Mouse (Mus musculus): ENCODE data around the gene Poldip2. TPM values are rescaled to one million over a fixed set of nuclear protein-coding genes. Genes with fewer than 3 reads are reported as not detected.

Poldip2 gene
- polyA plus RNA-seq, 1 experiment from 2014 or later = 160 TPM

DNA sequence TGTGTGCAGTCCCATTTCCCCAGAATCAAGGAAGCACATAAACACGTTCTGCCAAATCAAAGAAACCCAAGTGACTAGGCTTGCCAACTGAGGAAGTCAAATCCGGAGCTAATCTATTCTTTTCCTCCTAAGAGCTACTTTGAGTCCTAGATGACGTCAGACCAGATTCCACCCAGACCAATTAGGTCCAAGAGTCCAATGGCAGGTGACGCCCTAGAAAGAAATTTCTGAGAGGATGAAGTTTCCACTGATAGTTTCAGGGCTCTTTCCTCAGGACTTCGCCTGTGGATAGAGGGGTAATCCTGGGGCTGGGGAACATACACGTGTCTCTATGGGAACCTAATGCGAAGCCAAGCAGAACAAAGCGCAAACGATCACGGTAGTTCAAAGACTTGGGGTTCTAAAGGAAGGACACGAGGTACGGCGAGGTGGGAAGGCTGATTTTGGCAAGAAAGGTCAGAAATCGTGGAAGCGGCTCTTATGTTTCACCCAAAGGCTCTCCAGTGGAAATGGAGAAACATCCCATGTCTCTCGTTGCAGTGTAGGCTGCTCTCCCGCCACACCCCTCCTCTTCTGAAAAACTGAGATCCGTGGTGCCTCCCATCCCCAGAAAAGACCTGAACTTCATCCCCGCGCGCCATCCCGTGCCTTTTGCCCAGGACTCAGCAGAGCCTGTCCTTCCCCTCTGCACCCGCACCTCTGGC lies 23.5 kb downstream of the Poldip2 start:
- DNase-seq (ENCODE audit: low spot score) = no peak
- H3K4me1 ChIP-seq = peaks cover 29% of the 10 kb centered on the region

DNA sequence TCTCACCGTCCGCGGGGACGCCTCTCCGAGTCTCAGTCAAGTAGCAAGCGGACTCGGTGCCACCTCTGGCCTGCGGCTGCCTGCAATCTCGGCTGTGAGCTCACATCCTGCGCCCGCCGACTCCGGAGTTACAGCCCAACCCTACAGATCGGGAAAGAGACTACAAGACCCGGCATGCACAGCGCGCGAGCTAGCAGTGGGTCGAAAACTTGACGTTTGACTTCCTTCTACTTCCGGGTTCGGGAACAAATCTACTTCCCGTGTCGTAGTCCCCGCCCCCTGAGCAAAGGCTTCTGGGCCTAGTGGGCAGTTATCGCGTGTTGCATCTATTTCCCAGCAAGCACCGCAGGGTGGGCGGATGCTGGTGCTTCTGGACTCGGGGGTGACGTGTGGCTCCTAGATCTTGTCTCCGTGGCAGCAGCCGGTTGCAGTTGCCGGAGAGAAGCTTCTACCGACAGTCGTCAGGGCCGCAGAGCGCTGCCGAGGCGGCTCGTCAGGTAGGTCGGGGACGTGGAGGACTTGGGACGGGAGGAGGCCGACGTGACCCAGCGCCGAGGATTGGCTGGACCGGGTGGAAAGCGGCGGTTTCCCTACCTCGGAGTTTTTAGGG lies 24.2 kb downstream of the Poldip2 start, which contains the start of the genes Tnfaip1 and Ift20:
Tnfaip1 (minus strand) TSS at position 253 of the 610 bp plus-strand sequence.
Ift20 (plus strand) TSS at position 282 of the 610 bp plus-strand sequence.
- Histone ChIP-seq H3K4me3 (peak within 1 kb of the TSS; percentile 87), H3K36me3 (peaks cover 35% of the 10 kb centered on the region), H3K27me3 (ENCODE audit: insufficient read depth, poor library complexity, severe bottlenecking) (no peaks in the 10 kb centered on the region), H3K9me3 (no peaks in the 10 kb centered on the region), H3K4me1 (peaks cover 29% of the 10 kb centered on the region), H3K27ac (peak within 1 kb of the TSS; percentile 93)
- WGBS = under 1% methylated on average over 52 of the region's 52 CpGs
- peak; percentile 100 for DNase-seq (ENCODE audit: low spot score)

More for the DNA sequence above, 23.5 kb downstream of the Poldip2 start:
- peak overlapping the region; percentile 93 for H3K27ac ChIP-seq
- no peaks in the 10 kb centered on the region for H3K27me3 ChIP-seq (ENCODE audit: insufficient read depth, poor library complexity, severe bottlenecking)
- peak overlapping the region; percentile 87 for H3K4me3 ChIP-seq
- H3K36me3 ChIP-seq = peaks cover 34% of the 10 kb centered on the region
- no peaks in the 10 kb centered on the region for H3K9me3 ChIP-seq
- under 1% methylated on average over 23 of the region's 23 CpGs for WGBS

DNA sequence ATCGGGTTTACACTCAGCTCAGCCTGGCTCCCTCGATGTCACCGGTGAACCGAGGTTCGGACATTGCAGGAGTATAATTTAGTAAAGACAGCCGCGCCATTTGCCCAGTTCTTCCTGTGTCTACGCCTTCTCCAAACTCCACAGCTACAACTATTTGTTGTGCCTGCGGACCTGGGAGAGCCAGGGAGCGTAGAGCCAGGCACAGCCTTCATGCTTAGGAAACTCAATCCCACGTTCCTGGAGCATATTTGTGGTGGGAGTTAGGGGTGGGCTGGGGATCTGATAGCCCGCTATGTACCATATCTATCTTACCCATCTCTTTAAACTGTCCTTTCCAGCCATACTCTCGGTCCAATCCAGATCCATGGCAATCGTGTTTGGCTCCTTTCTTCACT lies 24.7 kb downstream of the Poldip2 start:
- Histone ChIP-seq H3K27ac (peak overlapping the region; percentile 93), H3K36me3 (peaks cover 39% of the 10 kb centered on the region), H3K9me3 (no peaks in the 10 kb centered on the region), H3K4me3 (peak overlapping the region; percentile 87), H3K27me3 (ENCODE audit: insufficient read depth, poor library complexity, severe bottlenecking) (no peaks in the 10 kb centered on the region), H3K4me1 (peaks cover 29% of the 10 kb centered on the region)
- 3% methylated on average over 14 of the region's 14 CpGs for WGBS
- no peak for DNase-seq (ENCODE audit: low spot score)

DNA sequence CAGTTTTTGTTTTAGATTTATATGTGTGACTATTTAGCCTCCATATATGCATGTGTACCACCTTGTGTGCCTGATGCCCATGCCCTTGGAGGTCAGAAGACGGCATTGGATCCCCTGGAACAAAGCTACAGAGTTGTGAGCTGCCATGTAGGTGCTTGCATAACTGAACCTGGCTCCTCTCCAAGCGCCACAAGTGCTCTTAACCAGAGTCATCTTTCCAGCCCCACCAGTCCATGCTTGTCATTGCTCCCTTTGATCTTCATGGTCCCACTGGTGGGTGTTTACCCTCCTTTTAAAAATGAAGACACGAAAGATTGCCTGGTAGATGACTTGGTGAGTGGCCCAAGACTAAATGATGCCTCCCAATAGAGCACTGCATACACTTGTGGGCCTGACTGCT lies 28.4 kb downstream of the Poldip2 start:
- Histone ChIP-seq H3K4me3 (no peak overlapping the region), H3K36me3 (peaks cover 57% of the 10 kb centered on the region), H3K27ac (no peak overlapping the region), H3K4me1 (peaks cover 13% of the 10 kb centered on the region), H3K27me3 (ENCODE audit: insufficient read depth, poor library complexity, severe bottlenecking) (no peaks in the 10 kb centered on the region), H3K9me3 (no peaks in the 10 kb centered on the region)
- no peak for DNase-seq (ENCODE audit: low spot score)
- 86% methylated on average over 3 of the region's 3 CpGs for WGBS

DNA sequence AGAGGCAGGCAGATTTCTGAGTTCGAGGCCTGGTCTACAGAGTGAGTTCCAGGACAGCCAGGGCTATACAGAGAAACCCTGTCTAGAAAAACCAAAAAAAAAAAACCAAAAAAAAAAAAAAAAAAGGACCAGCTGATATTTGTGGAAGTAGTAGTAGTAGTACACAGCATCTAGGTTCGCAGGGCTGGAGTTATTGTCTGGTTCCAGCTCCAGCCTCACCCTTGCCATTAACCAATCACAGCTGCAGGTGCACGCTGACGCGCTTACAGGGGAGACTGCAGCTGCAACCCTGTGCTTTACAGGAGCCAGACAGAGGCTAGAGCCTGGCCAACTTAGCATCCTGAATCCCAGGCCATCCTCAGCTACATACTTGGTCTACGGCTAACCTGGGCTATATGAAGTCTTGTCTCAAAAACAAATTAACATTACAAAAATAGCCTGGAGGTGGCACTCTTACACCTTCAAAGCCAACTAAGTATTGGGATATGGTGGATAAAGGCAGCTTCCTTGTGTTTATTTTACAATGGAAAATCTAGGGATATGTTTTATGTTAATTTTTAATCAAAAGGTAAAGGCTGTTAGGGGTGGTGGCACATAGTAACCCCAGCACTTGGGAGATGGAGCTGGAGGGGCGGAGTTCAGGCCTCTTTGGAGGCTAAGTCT lies 32.6 kb downstream of the Poldip2 start:
- Histone ChIP-seq H3K4me3 (no peak overlapping the region), H3K27me3 (ENCODE audit: insufficient read depth, poor library complexity, severe bottlenecking) (no peaks in the 10 kb centered on the region), H3K36me3 (peaks cover 49% of the 10 kb centered on the region), H3K27ac (no peak overlapping the region), H3K9me3 (no peaks in the 10 kb centered on the region), H3K4me1 (peaks cover 13% of the 10 kb centered on the region)
- no peak for DNase-seq (ENCODE audit: low spot score)
- WGBS = 93% methylated on average over 7 of the region's 7 CpGs

- Histone ChIP-seq H3K4me3 (no peak overlapping the region), H3K9me3 (no peaks in the 10 kb centered on the region), H3K4me1 (peaks cover 17% of the 10 kb centered on the region), H3K36me3 (peaks cover 43% of the 10 kb centered on the region), H3K27ac (no peak overlapping the region), H3K27me3 (ENCODE audit: insufficient read depth, poor library complexity, severe bottlenecking) (no peaks in the 10 kb centered on the region)
- WGBS = 61% methylated on average over 8 of the region's 8 CpGs
- no peak for DNase-seq (ENCODE audit: low spot score)
Measured at GRCm38 (mm10) chr11:78545181-78545580, 33.2 kb downstream of the Poldip2 start.

GRCm38 (mm10) chr11:78547718-78548460 lies 35.9 kb downstream of the Poldip2 start:
- H3K4me1 ChIP-seq = peaks cover 25% of the 10 kb centered on the region
- H3K36me3 ChIP-seq = peaks cover 21% of the 10 kb centered on the region
- DNase-seq (ENCODE audit: low spot score) = no peak
- no peak overlapping the region for H3K27ac ChIP-seq
- 78% methylated on average over 2 of the region's 2 CpGs for WGBS
- no peak overlapping the region for H3K4me3 ChIP-seq
- H3K9me3 ChIP-seq = no peaks in the 10 kb centered on the region
- H3K27me3 ChIP-seq (ENCODE audit: insufficient read depth, poor library complexity, severe bottlenecking) = no peaks in the 10 kb centered on the region

DNA sequence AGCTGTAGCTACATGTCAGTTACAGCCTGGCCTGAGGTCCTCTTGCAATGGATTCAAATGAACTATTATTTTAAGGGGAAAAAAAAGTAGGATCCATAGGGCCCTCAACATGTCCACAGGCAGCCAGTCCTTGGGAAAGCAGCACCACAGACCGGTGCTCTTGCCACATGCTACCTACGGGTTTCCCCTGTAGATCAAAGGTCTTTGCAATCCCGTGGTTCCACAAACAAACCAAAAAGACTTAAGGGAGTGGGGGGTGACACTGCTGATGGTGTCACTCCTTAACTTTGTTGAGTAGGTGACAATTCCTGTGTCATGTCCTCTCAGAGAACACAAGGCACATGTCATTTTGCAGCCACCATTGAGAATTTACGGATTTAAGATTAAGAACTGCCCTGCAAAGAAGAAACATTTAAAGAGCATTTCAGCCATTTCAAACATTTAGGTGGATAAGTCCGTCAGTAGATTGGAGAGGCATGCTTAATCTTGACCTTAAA lies 37.5 kb downstream of the Poldip2 start:
- Histone ChIP-seq H3K27me3 (ENCODE audit: insufficient read depth, poor library complexity, severe bottlenecking) (no peaks in the 10 kb centered on the region), H3K4me1 (peaks cover 25% of the 10 kb centered on the region), H3K27ac (peak overlapping the region; percentile 94), H3K36me3 (peaks cover 9% of the 10 kb centered on the region; the same call in 1 of the 2 replicates), H3K9me3 (no peaks in the 10 kb centered on the region), H3K4me3 (peak overlapping the region; percentile 80)
- WGBS = 7% methylated on average over 5 of the region's 5 CpGs
- no peak for DNase-seq (ENCODE audit: low spot score)

- Histone ChIP-seq H3K27me3 (ENCODE audit: insufficient read depth, poor library complexity, severe bottlenecking) (no peaks in the 10 kb centered on the region), H3K36me3 (peaks cover 3% of the 10 kb centered on the region; the same call in 1 of the 2 replicates), H3K27ac (peak within 1 kb of the TSS; percentile 94), H3K4me1 (peaks cover 29% of the 10 kb centered on the region), H3K4me3 (peak within 1 kb of the TSS; percentile 80), H3K9me3 (no peaks in the 10 kb centered on the region)
- under 1% methylated on average over 60 of the region's 60 CpGs for WGBS
- DNase-seq (ENCODE audit: low spot score) = peak; percentile 99
Measured at GRCm38 (mm10) chr11:78550168-78551058, 38.4 kb downstream of the Poldip2 start, which contains the start of gene Tmem97. Gene Tmem97 (minus strand): TSS chr11:78550777.

- 38% methylated on average over 6 of the region's 6 CpGs for WGBS
- H3K27ac ChIP-seq = peak overlapping the region; percentile 94
- peaks cover 35% of the 10 kb centered on the region for H3K4me1 ChIP-seq
- no peaks in the 10 kb centered on the region for H3K27me3 ChIP-seq (ENCODE audit: insufficient read depth, poor library complexity, severe bottlenecking)
- no peaks in the 10 kb centered on the region for H3K9me3 ChIP-seq
- no peak for DNase-seq (ENCODE audit: low spot score)
- no peaks in the 10 kb centered on the region for H3K36me3 ChIP-seq
- H3K4me3 ChIP-seq = peak overlapping the region; percentile 80
Measured at GRCm38 (mm10) chr11:78551059-78551398, 39.0 kb downstream of the Poldip2 start.

- Histone ChIP-seq H3K4me3 (no peak overlapping the region), H3K4me1 (peaks cover 17% of the 10 kb centered on the region), H3K9me3 (no peaks in the 10 kb centered on the region), H3K27ac (peak overlapping the region; percentile 76), H3K36me3 (no peaks in the 10 kb centered on the region), H3K27me3 (ENCODE audit: insufficient read depth, poor library complexity, severe bottlenecking) (no peaks in the 10 kb centered on the region)
- no peak for DNase-seq (ENCODE audit: low spot score)
- WGBS = 69% methylated on average over 3 of the region's 3 CpGs
Measured at GRCm38 (mm10) chr11:78555623-78556022, 43.6 kb downstream of the Poldip2 start.

DNA sequence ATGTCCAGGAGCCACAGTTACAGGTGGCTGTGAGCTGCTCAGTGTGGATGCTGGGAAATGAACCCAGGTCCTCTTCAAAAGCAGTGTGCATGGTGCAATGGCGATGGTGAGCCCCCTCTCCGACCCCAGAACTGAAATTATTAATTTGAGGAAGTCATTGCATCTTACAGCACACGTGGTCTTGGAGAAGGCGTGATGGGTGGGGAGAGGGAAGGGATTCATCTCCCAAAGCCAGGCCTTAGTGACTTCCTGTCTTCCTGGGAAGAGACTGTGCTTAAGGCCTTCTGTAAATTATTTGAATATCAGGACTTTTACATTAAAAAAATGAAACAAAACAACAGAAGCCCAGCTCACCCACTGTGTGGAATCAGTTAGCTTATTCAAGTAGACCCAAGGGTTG lies 44.1 kb downstream of the Poldip2 start:
- Histone ChIP-seq H3K9me3 (no peaks in the 10 kb centered on the region), H3K4me3 (no peak overlapping the region), H3K27me3 (ENCODE audit: insufficient read depth, poor library complexity, severe bottlenecking) (no peaks in the 10 kb centered on the region), H3K27ac (no peak overlapping the region), H3K4me1 (peaks cover 12% of the 10 kb centered on the region), H3K36me3 (no peaks in the 10 kb centered on the region)
- no peak for DNase-seq (ENCODE audit: low spot score)
- WGBS = 72% methylated on average over 4 of the region's 4 CpGs

Data from heart, embryonic 10.5 days (tissue).